Mouse (Mus musculus) spleen, adult 12 weeks (tissue): Measurements from ENCODE around the gene Tas2r116.

ENCODE experiments used
- DNase-seq: peaks from one replicate; pipeline ENCODE4 v3.0.0; 2022; ENCODE audit warnings: low spot score

Gene Tas2r116

GRCm38 (mm10) chr6:132855138-132855537 is at the start of gene Tas2r116:
Gene Tas2r116, plus strand, starts transcription at chr6:132855438.
- DNase-seq, result no peak

- no peak for DNase-seq
Observed at GRCm38 (mm10) chr6:132846842-132847241, 8.4 kb upstream of the Tas2r116 start, which contains the start of gene Tas2r123. Gene Tas2r123, plus strand, starts transcription at chr6:132847142.

GRCm38 (mm10) chr6:132867708-132868107 is 12.5 kb downstream of the Tas2r116 start, which contains the start of gene Tas2r110:
Gene Tas2r110, plus strand, starts transcription at chr6:132868008.
- DNase-seq, result no peak

- DNase-seq, result no peak
Observed at GRCm38 (mm10) chr6:132892711-132893110, 37.5 kb downstream of the Tas2r116 start, which contains the start of gene Tas2r113. Gene Tas2r113, plus strand, starts transcription at chr6:132893011.
